Mouse (Mus musculus) heart, embryonic 15.5 days (tissue): ENCODE data around the gene Soga1. TPM values are rescaled to one million over a fixed set of nuclear protein-coding genes. Genes with fewer than 3 reads are reported as not detected.

ENCODE experiments used
- ATAC-seq: fragments of 200-750 bp; cut with Nextera tagmentation; replicated peaks from 2 replicates; pipeline ENCODE4 v1.8.0; 2017; ENCODE audit warnings: low read depth, moderate TSS enrichment; ENCODE audit not compliant: insufficient number of reproducible peaks, insufficient read depth, low FRiP score
- H3K27ac ChIP-seq: fragments of 300-500 bp; sonication (generic); 2 replicates; pipeline ENCODE4 v1.5.1; 2015; ENCODE audit warnings: mild to moderate bottlenecking, inconsistent platforms
- H3K27me3 ChIP-seq: fragments of 300-500 bp; sonication (generic); 2 replicates; pipeline ENCODE4 v1.6.1; 2015; ENCODE audit warnings: inconsistent platforms
- H3K36me3 ChIP-seq: fragments of 300-500 bp; sonication (generic); 2 replicates; pipeline ENCODE4 v1.6.1; 2015; ENCODE audit warnings: mild to moderate bottlenecking, inconsistent platforms
- H3K4me1 ChIP-seq: fragments of 300-500 bp; sonication (generic); replicated peaks from 2 replicates; pipeline ENCODE4 v1.6.1; 2015; ENCODE audit warnings: inconsistent platforms
- H3K4me2 ChIP-seq: fragments of 300-500 bp; sonication (generic); 2 replicates; pipeline ENCODE4 v1.6.1; 2015; ENCODE audit warnings: inconsistent platforms, mild to moderate bottlenecking, moderate library complexity
- H3K4me3 ChIP-seq: fragments of 300-500 bp; sonication (generic); 2 replicates; pipeline ENCODE4 v1.5.1; 2015; ENCODE audit warnings: mild to moderate bottlenecking, inconsistent platforms
- H3K9ac ChIP-seq: fragments of 300-500 bp; sonication (generic); 2 replicates; pipeline ENCODE4 v1.6.1; 2015; ENCODE audit warnings: mild to moderate bottlenecking, inconsistent platforms
- H3K9me3 ChIP-seq: fragments of 300-500 bp; sonication (generic); replicated peaks from 2 replicates; pipeline ENCODE4 v1.6.1; 2016; ENCODE audit warnings: inconsistent platforms
- WGBS: fragments of 180-500 bp; shearing (Covaris S2); methylation state at CpG from one replicate; pipeline ENCODE4 v1.1.7; 2015; ENCODE audit warnings: mixed read lengths; 5-methylcytosine and 5-hydroxymethylcytosine counted together
- polyA plus RNA-seq: library from polyadenylated mRNA; unstranded; fragments of >200 nt; fragmentation: Nextera tagmentation; extraction: Ambion mirVana; gene quantifications from 2 replicates; pipeline ENCODE4 v1.2.1, GENCODE M21; 2015

Gene Soga1
- polyA plus RNA-seq, 1 experiment from 2014 or later, result 1.7 TPM

- peak overlapping the region; percentile 90 for H3K4me3 ChIP-seq
- WGBS, result 16% methylated on average over 16 of the region's 16 CpGs
- peak overlapping the region; percentile 94 for H3K27ac ChIP-seq
- ATAC-seq, result no peak
- no peaks in the 10 kb centered on the region for H3K9me3 ChIP-seq
- peaks cover 40% of the 10 kb centered on the region for H3K4me1 ChIP-seq
- H3K9ac ChIP-seq, result peak overlapping the region; percentile 93
- H3K36me3 ChIP-seq, result no peaks in the 10 kb centered on the region
- peaks cover 4% of the 10 kb centered on the region; the same call in 1 of the 2 replicates for H3K27me3 ChIP-seq
- peak overlapping the region; percentile 81 for H3K4me2 ChIP-seq
Measured at GRCm38 (mm10) chr2:157079701-157080180, 687 bp upstream of the Soga1 start.

- Histone ChIP-seq H3K9ac (peak overlapping the region; percentile 93), H3K9me3 (no peaks in the 10 kb centered on the region), H3K4me1 (peaks cover 55% of the 10 kb centered on the region), H3K4me3 (peak overlapping the region; percentile 90), H3K36me3 (no peaks in the 10 kb centered on the region), H3K27me3 (peaks cover 4% of the 10 kb centered on the region; the same call in 1 of the 2 replicates), H3K27ac (peak overlapping the region; percentile 94), H3K4me2 (peak overlapping the region; percentile 81)
- WGBS, result under 1% methylated on average over 79 of the region's 79 CpGs
- peak; percentile 10; the same call in 1 of the 2 replicates for ATAC-seq
Measured at GRCm38 (mm10) chr2:157078059-157078792, 828 bp downstream of the Soga1 start.

- ATAC-seq, result 0 out of 2 replicates have a peak, but pooled peaks have one; percentile 11
- Histone ChIP-seq H3K4me3 (peak overlapping the region; percentile 90), H3K36me3 (no peaks in the 10 kb centered on the region), H3K4me2 (peak overlapping the region; percentile 81), H3K9ac (peak overlapping the region; percentile 93), H3K27ac (peak overlapping the region; percentile 94), H3K9me3 (no peaks in the 10 kb centered on the region), H3K4me1 (peaks cover 61% of the 10 kb centered on the region), H3K27me3 (peaks cover 4% of the 10 kb centered on the region; the same call in 1 of the 2 replicates)
- WGBS, result 3% methylated on average over 15 of the region's 15 CpGs
Measured at GRCm38 (mm10) chr2:157077641-157078058, 1.4 kb downstream of the Soga1 start.

- H3K4me1 ChIP-seq, result peaks cover 62% of the 10 kb centered on the region
- 4% methylated on average over 5 of the region's 5 CpGs for WGBS
- no peaks in the 10 kb centered on the region for H3K36me3 ChIP-seq
- H3K27me3 ChIP-seq, result peaks cover 4% of the 10 kb centered on the region; the same call in 1 of the 2 replicates
- peak overlapping the region; percentile 94 for H3K27ac ChIP-seq
- no peak for ATAC-seq
- H3K9ac ChIP-seq, result peak overlapping the region; percentile 93
- H3K4me2 ChIP-seq, result peak overlapping the region; percentile 81
- H3K4me3 ChIP-seq, result peak overlapping the region; percentile 90
- H3K9me3 ChIP-seq, result no peaks in the 10 kb centered on the region
Measured at GRCm38 (mm10) chr2:157077160-157077559, 1.9 kb downstream of the Soga1 start.

- Histone ChIP-seq H3K9ac (peak overlapping the region; percentile 93; the same call in 1 of the 2 replicates), H3K4me1 (peaks cover 64% of the 10 kb centered on the region), H3K27ac (peak overlapping the region; percentile 70; the same call in 1 of the 2 replicates), H3K9me3 (no peaks in the 10 kb centered on the region), H3K4me3 (peak overlapping the region; percentile 90), H3K36me3 (no peaks in the 10 kb centered on the region), H3K4me2 (peak overlapping the region; percentile 81), H3K27me3 (peaks cover 4% of the 10 kb centered on the region; the same call in 1 of the 2 replicates)
- WGBS, result 73% methylated on average over 7 of the region's 7 CpGs
- ATAC-seq, result no peak
Measured at GRCm38 (mm10) chr2:157076585-157076984, 2.5 kb downstream of the Soga1 start.

GRCm38 (mm10) chr2:157075685-157076084 lies 3.4 kb downstream of the Soga1 start:
- Histone ChIP-seq H3K36me3 (no peaks in the 10 kb centered on the region), H3K9ac (peak overlapping the region; percentile 11; the same call in 1 of the 2 replicates), H3K27ac (peak overlapping the region; percentile 70), H3K4me3 (peak overlapping the region; percentile 90), H3K9me3 (no peaks in the 10 kb centered on the region), H3K4me2 (peak overlapping the region; percentile 81), H3K4me1 (peaks cover 73% of the 10 kb centered on the region), H3K27me3 (no peaks in the 10 kb centered on the region)
- no peak for ATAC-seq
- 16% methylated on average over 3 of the region's 3 CpGs for WGBS

GRCm38 (mm10) chr2:157075226-157075625 lies 3.8 kb downstream of the Soga1 start:
- Histone ChIP-seq H3K9me3 (no peaks in the 10 kb centered on the region), H3K27ac (peak overlapping the region; percentile 70), H3K36me3 (no peaks in the 10 kb centered on the region), H3K4me3 (peak overlapping the region; percentile 90), H3K4me1 (peaks cover 77% of the 10 kb centered on the region), H3K27me3 (no peaks in the 10 kb centered on the region), H3K9ac (peak overlapping the region; percentile 11; the same call in 1 of the 2 replicates), H3K4me2 (peak overlapping the region; percentile 81)
- no peak for ATAC-seq
- WGBS, result 76% methylated on average over 3 of the region's 3 CpGs

- no peak overlapping the region for H3K9ac ChIP-seq
- no peak overlapping the region for H3K4me3 ChIP-seq
- WGBS, result 71% methylated on average over 5 of the region's 5 CpGs
Measured at GRCm38 (mm10) chr2:157074772-157075171, 4.3 kb downstream of the Soga1 start.

GRCm38 (mm10) chr2:157074186-157074724 lies 4.8 kb downstream of the Soga1 start:
- Histone ChIP-seq H3K4me1 (peaks cover 83% of the 10 kb centered on the region), H3K27ac (peak overlapping the region; percentile 70), H3K4me3 (no peak overlapping the region), H3K36me3 (no peaks in the 10 kb centered on the region), H3K9me3 (no peaks in the 10 kb centered on the region), H3K4me2 (peak overlapping the region; percentile 81; the same call in 1 of the 2 replicates), H3K27me3 (no peaks in the 10 kb centered on the region), H3K9ac (no peak overlapping the region)
- WGBS, result 61% methylated on average over 9 of the region's 9 CpGs
- no peak for ATAC-seq

More at GRCm38 (mm10) chr2:157074772-157075171, 4.3 kb downstream of the Soga1 start:
- Histone ChIP-seq H3K36me3 (no peaks in the 10 kb centered on the region), H3K4me1 (peaks cover 80% of the 10 kb centered on the region), H3K4me2 (peak overlapping the region; percentile 81; the same call in 1 of the 2 replicates), H3K9me3 (no peaks in the 10 kb centered on the region), H3K27ac (peak overlapping the region; percentile 70), H3K27me3 (no peaks in the 10 kb centered on the region)
- no peak for ATAC-seq

- Histone ChIP-seq H3K4me3 (no peak overlapping the region), H3K9ac (peak overlapping the region; percentile 5; the same call in 1 of the 2 replicates), H3K9me3 (no peaks in the 10 kb centered on the region), H3K27me3 (no peaks in the 10 kb centered on the region), H3K4me1 (peaks cover 90% of the 10 kb centered on the region), H3K4me2 (no peak overlapping the region), H3K36me3 (no peaks in the 10 kb centered on the region), H3K27ac (peak overlapping the region; percentile 70; the same call in 1 of the 2 replicates)
- WGBS, result 49% methylated on average over 9 of the region's 9 CpGs
- ATAC-seq, result no peak
Measured at GRCm38 (mm10) chr2:157073378-157074052, 5.5 kb downstream of the Soga1 start.
